Mouse (Mus musculus) small intestine, adult 2 months (tissue): ENCODE results near the gene Gm20825. TPM values are rescaled to one million over a fixed set of nuclear protein-coding genes. Genes with fewer than 3 reads are reported as not detected.
"Not testable (repeated sequence)": the region's sequence is repeated elsewhere in the genome, so short reads cannot be mapped to it uniquely, and the experiment has no call there.

Experiments
- H3K27ac ChIP-seq: fragments of 200-500 bp; 2 replicates; pipeline ENCODE4 v1.5.1; 2012; ENCODE audit warnings: low read depth, low read length, control low read depth, inconsistent platforms; ENCODE audit not compliant: insufficient read depth
- H3K27me3 ChIP-seq: fragments of 200-500 bp; 2 replicates; pipeline ENCODE4 v1.6.1; 2012; ENCODE audit warnings: mild to moderate bottlenecking, moderate library complexity, low read length, inconsistent platforms; ENCODE audit not compliant: control insufficient read depth, insufficient read depth
- H3K36me3 ChIP-seq: fragments of 200-500 bp; 2 replicates; pipeline ENCODE4 v1.6.1; 2012; ENCODE audit warnings: mild to moderate bottlenecking, low read length, control low read depth, inconsistent platforms; ENCODE audit not compliant: control insufficient read depth, insufficient read depth
- H3K4me1 ChIP-seq: fragments of 200-500 bp; 2 replicates; pipeline ENCODE4 v1.6.1; 2012; ENCODE audit warnings: low read length, inconsistent platforms, mixed read lengths; ENCODE audit not compliant: control insufficient read depth, insufficient read depth, insufficient read length
- H3K4me3 ChIP-seq: fragments of 200-500 bp; 2 replicates; pipeline ENCODE4 v1.5.1; 2012; ENCODE audit warnings: low read depth, mild to moderate bottlenecking, control low read depth, inconsistent platforms, low read length, moderate library complexity
- WGBS: fragments of 180-500 bp; shearing (Covaris S2); methylation state at CpG from one replicate; pipeline ENCODE4 v1.1.7; 2018; 5-methylcytosine and 5-hydroxymethylcytosine counted together
- polyA plus RNA-seq: library from polyadenylated mRNA; depleted of rRNA; stranded (reverse); fragments of >200 nt; gene quantifications from 2 replicates; pipeline ENCODE4 v1.2.3, GENCODE M21; 2012; rRNA removed

The Gm20825 gene
- not detected in 2 replicates for polyA plus RNA-seq

DNA sequence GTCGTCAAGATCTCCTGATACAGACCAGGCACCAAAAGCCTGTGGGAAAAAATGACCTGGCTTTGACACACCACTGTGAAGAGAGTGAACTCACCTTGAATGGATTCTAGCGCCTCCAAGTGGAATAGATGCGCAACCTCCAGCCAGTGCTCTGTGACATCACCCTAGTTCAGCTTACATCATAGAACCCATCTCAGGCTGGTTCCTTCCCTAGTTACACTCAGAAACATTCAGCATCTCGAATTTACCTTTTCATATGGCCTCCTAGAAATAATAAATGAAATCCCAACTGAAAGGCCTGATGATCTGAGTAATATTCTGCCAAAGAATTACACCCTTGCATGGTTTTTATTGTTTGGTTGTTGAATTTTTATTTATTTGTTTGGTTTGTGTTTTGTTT is at the start of gene Gm20825:
Gene Gm20825, minus strand, starts transcription at position 101 of the 400 bp plus-strand sequence.
- H3K27me3 ChIP-seq, H3K27ac ChIP-seq, H3K4me3 ChIP-seq, H3K4me1 ChIP-seq, H3K36me3 ChIP-seq: not testable (repeated sequence)
- WGBS: 61% methylated on average over 4 of the region's 4 CpGs

Other genes starting within 250 kb of the Gm20825 start
- gene Gm29049, start 74.3 kb downstream of the Gm20825 start, polyA plus RNA-seq: not detected in 2 replicates
- gene Gm20824, start 186.4 kb upstream of the Gm20825 start, polyA plus RNA-seq: not detected in 2 replicates